Mouse (Mus musculus): ENCODE results near the gene Ifna11. TPM values are rescaled to one million over a fixed set of nuclear protein-coding genes. Genes with fewer than 3 reads are reported as not detected.
A peak's percentile ranks its signal among the peaks of the same experiment; 100 is the strongest.
"Not testable (repeated sequence)": the region's sequence is repeated elsewhere in the genome, so short reads cannot be mapped to it uniquely, and the experiment has no call there.

The Ifna11 gene
- polyA plus RNA-seq, 1 experiment from 2014 or later = not detected

- not testable (repeated sequence) for H3K4me3 ChIP-seq; H3K9me3 ChIP-seq; H3K27ac ChIP-seq (replicated peaks); DNase-seq (ENCODE audit: low spot score); H3K4me1 ChIP-seq; H3K36me3 ChIP-seq (replicated peaks)
- WGBS = no CpG with 5 or more reads among the region's 29 CpGs
- peaks cover 13% of the 10 kb centered on the region for H3K27me3 ChIP-seq (replicated peaks; ENCODE audit: low read depth, poor library complexity, severe bottlenecking)
Observed at GRCm38 (mm10) chr4:88802954-88803353, 16.8 kb upstream of the Ifna11 start, which contains the start of gene Gm13287. Gene Gm13287 (plus strand): TSS chr4:88803254.

GRCm38 (mm10) chr4:88805231-88805630 lies 14.5 kb upstream of the Ifna11 start, which contains the start of gene Gm13288:
Gene Gm13288 (plus strand): TSS chr4:88805531.
- not testable (repeated sequence) for DNase-seq (ENCODE audit: low spot score); H3K4me1 ChIP-seq; H3K9me3 ChIP-seq; H3K27ac ChIP-seq (replicated peaks); H3K36me3 ChIP-seq (replicated peaks)
- no CpG with 5 or more reads among the region's 8 CpGs for WGBS
- Histone ChIP-seq H3K27me3 (replicated peaks; ENCODE audit: low read depth, poor library complexity, severe bottlenecking) (peaks cover 14% of the 10 kb centered on the region), H3K4me3 (peak within 1 kb of the TSS; percentile 43; the same call in 1 of the 2 replicates)

GRCm38 (mm10) chr4:88805761-88806160 lies 14.0 kb upstream of the Ifna11 start:
- not testable (repeated sequence) for DNase-seq (ENCODE audit: low spot score); H3K9me3 ChIP-seq; H3K27ac ChIP-seq (replicated peaks); H3K4me1 ChIP-seq; H3K36me3 ChIP-seq (replicated peaks)
- H3K4me3 ChIP-seq = peak overlapping the region; percentile 43; the same call in 1 of the 2 replicates
- H3K27me3 ChIP-seq (replicated peaks; ENCODE audit: low read depth, poor library complexity, severe bottlenecking) = peaks cover 14% of the 10 kb centered on the region
- WGBS = 0% methylated on average over 21 of the region's 34 CpGs

GRCm38 (mm10) chr4:88815928-88816327 lies 3.8 kb upstream of the Ifna11 start, which contains the start of gene Ifna7:
Gene Ifna7 (plus strand): TSS chr4:88816228.
- no peak for DNase-seq (ENCODE audit: low spot score)
- Histone ChIP-seq H3K36me3 (replicated peaks) (no peaks in the 10 kb centered on the region), H3K27me3 (replicated peaks; ENCODE audit: low read depth, poor library complexity, severe bottlenecking) (no peaks in the 10 kb centered on the region; the same call in 1 of the 2 replicates), H3K4me1 (no peaks in the 10 kb centered on the region), H3K9me3 (no peaks in the 10 kb centered on the region), H3K4me3 (no peak within 1 kb of the TSS), H3K27ac (replicated peaks) (no peak within 1 kb of the TSS)
- WGBS = 68% methylated on average over 3 of the region's 3 CpGs

GRCm38 (mm10) chr4:88822995-88823394 lies 3.2 kb downstream of the Ifna11 start:
- no peak for DNase-seq (ENCODE audit: low spot score)
- WGBS = 27% methylated on average over 4 of the region's 4 CpGs

GRCm38 (mm10) chr4:88827116-88827515 lies 7.4 kb downstream of the Ifna11 start, which contains the start of gene Ifna6:
Gene Ifna6 (plus strand): TSS chr4:88827416.
- H3K27ac ChIP-seq (replicated peaks); H3K27me3 ChIP-seq (replicated peaks; ENCODE audit: low read depth, poor library complexity, severe bottlenecking); H3K36me3 ChIP-seq (replicated peaks); H3K9me3 ChIP-seq; H3K4me3 ChIP-seq; H3K4me1 ChIP-seq; DNase-seq (ENCODE audit: low spot score): not testable (repeated sequence)

More at GRCm38 (mm10) chr4:88822995-88823394, 3.2 kb downstream of the Ifna11 start:
- Histone ChIP-seq H3K4me3 (no peak overlapping the region), H3K27me3 (replicated peaks; ENCODE audit: low read depth, poor library complexity, severe bottlenecking) (no peaks in the 10 kb centered on the region), H3K36me3 (replicated peaks) (no peaks in the 10 kb centered on the region), H3K27ac (replicated peaks) (no peak overlapping the region), H3K4me1 (no peaks in the 10 kb centered on the region), H3K9me3 (no peaks in the 10 kb centered on the region)

GRCm38 (mm10) chr4:88830523-88830922 lies 10.8 kb downstream of the Ifna11 start:
- DNase-seq (ENCODE audit: low spot score) = peak; percentile 22
- H3K36me3 ChIP-seq (replicated peaks) = no peaks in the 10 kb centered on the region
- H3K4me3 ChIP-seq = no peak overlapping the region
- no peaks in the 10 kb centered on the region for H3K27me3 ChIP-seq (replicated peaks; ENCODE audit: low read depth, poor library complexity, severe bottlenecking)
- no peaks in the 10 kb centered on the region for H3K9me3 ChIP-seq
- H3K27ac ChIP-seq (replicated peaks) = no peak overlapping the region
- no peaks in the 10 kb centered on the region for H3K4me1 ChIP-seq
- WGBS = 31% methylated on average over 4 of the region's 4 CpGs

GRCm38 (mm10) chr4:88835225-88835624 lies 15.5 kb downstream of the Ifna11 start, which contains the start of gene Ifna5:
Gene Ifna5 (plus strand): TSS chr4:88835525.
- not testable (repeated sequence) for H3K9me3 ChIP-seq; H3K4me3 ChIP-seq; H3K36me3 ChIP-seq (replicated peaks); DNase-seq (ENCODE audit: low spot score); H3K27ac ChIP-seq (replicated peaks); H3K4me1 ChIP-seq; H3K27me3 ChIP-seq (replicated peaks; ENCODE audit: low read depth, poor library complexity, severe bottlenecking)
- 74% methylated on average over 1 of the region's 1 CpGs for WGBS

- Histone ChIP-seq H3K27ac (replicated peaks) (no peak overlapping the region), H3K9me3 (no peaks in the 10 kb centered on the region), H3K4me1 (peaks cover 6% of the 10 kb centered on the region), H3K27me3 (replicated peaks; ENCODE audit: low read depth, poor library complexity, severe bottlenecking) (no peaks in the 10 kb centered on the region), H3K36me3 (replicated peaks) (no peaks in the 10 kb centered on the region), H3K4me3 (no peak overlapping the region)
- WGBS = 38% methylated on average over 3 of the region's 3 CpGs
- DNase-seq (ENCODE audit: low spot score) = no peak
Observed at GRCm38 (mm10) chr4:88838828-88839227, 19.1 kb downstream of the Ifna11 start.

GRCm38 (mm10) chr4:88840058-88840457 lies 20.3 kb downstream of the Ifna11 start:
- DNase-seq (ENCODE audit: low spot score) = no peak
- no peaks in the 10 kb centered on the region for H3K9me3 ChIP-seq
- no peaks in the 10 kb centered on the region for H3K36me3 ChIP-seq (replicated peaks)
- no peak overlapping the region for H3K27ac ChIP-seq (replicated peaks)
- H3K27me3 ChIP-seq (replicated peaks; ENCODE audit: low read depth, poor library complexity, severe bottlenecking) = no peaks in the 10 kb centered on the region
- H3K4me3 ChIP-seq = no peak overlapping the region
- WGBS = 84% methylated on average over 3 of the region's 3 CpGs
- peaks cover 6% of the 10 kb centered on the region for H3K4me1 ChIP-seq

GRCm38 (mm10) chr4:88841438-88841911 lies 21.7 kb downstream of the Ifna11 start, which contains the start of gene Ifna4:
Gene Ifna4 (plus strand): TSS chr4:88841861.
- 40% methylated on average over 2 of the region's 2 CpGs for WGBS
- Histone ChIP-seq H3K27me3 (replicated peaks; ENCODE audit: low read depth, poor library complexity, severe bottlenecking) (no peaks in the 10 kb centered on the region), H3K9me3 (no peaks in the 10 kb centered on the region), H3K4me1 (peaks cover 6% of the 10 kb centered on the region), H3K4me3 (no peak within 1 kb of the TSS), H3K36me3 (replicated peaks) (no peaks in the 10 kb centered on the region), H3K27ac (replicated peaks) (no peak within 1 kb of the TSS)
- no peak for DNase-seq (ENCODE audit: low spot score)

- Histone ChIP-seq H3K36me3 (replicated peaks) (no peaks in the 10 kb centered on the region), H3K9me3 (no peaks in the 10 kb centered on the region), H3K4me1 (peaks cover 6% of the 10 kb centered on the region), H3K4me3 (no peak overlapping the region), H3K27ac (replicated peaks) (no peak overlapping the region), H3K27me3 (replicated peaks; ENCODE audit: low read depth, poor library complexity, severe bottlenecking) (no peaks in the 10 kb centered on the region)
- 54% methylated on average over 2 of the region's 2 CpGs for WGBS
- no peak for DNase-seq (ENCODE audit: low spot score)
Observed at GRCm38 (mm10) chr4:88845334-88845733, 25.6 kb downstream of the Ifna11 start.

GRCm38 (mm10) chr4:88849698-88850097 lies 29.9 kb downstream of the Ifna11 start, which contains the start of gene Ifna1:
Gene Ifna1 (plus strand): TSS chr4:88850087.
- no peak within 1 kb of the TSS for H3K4me3 ChIP-seq
- no peaks in the 10 kb centered on the region for H3K9me3 ChIP-seq
- no peak for DNase-seq (ENCODE audit: low spot score)
- 78% methylated on average over 1 of the region's 1 CpGs for WGBS
- H3K27ac ChIP-seq (replicated peaks) = no peak within 1 kb of the TSS
- H3K36me3 ChIP-seq (replicated peaks) = no peaks in the 10 kb centered on the region
- H3K4me1 ChIP-seq = 0 out of 2 replicates have a peak, but pooled peaks cover 3% of the 10 kb centered on the region
- H3K27me3 ChIP-seq (replicated peaks; ENCODE audit: low read depth, poor library complexity, severe bottlenecking) = no peaks in the 10 kb centered on the region

Data from embryonic facial prominence, embryonic 10.5 days (tissue).